Mouse (Mus musculus): ENCODE results near the gene Emd. TPM values are rescaled to one million over a fixed set of nuclear protein-coding genes. Genes with fewer than 3 reads are reported as not detected.

The Emd gene
- polyA plus RNA-seq, 1 experiment from 2014 or later, result 31.6 TPM

GRCm38 (mm10) chrX:74277916-74278315 is 23.4 kb downstream of the Emd start:
- H3K27me3 ChIP-seq, result no peaks in the 10 kb centered on the region
- H3K9me3 ChIP-seq, result no peaks in the 10 kb centered on the region
- 0 out of 2 replicates have a peak, but pooled peaks cover 3% of the 10 kb centered on the region for H3K4me1 ChIP-seq
- H3K36me3 ChIP-seq, result no peaks in the 10 kb centered on the region
- no peak overlapping the region for H3K9ac ChIP-seq
- H3K4me3 ChIP-seq, result no peak overlapping the region
- no peak overlapping the region for H3K4me2 ChIP-seq
- 70% methylated on average over 8 of the region's 8 CpGs for WGBS
- ATAC-seq (ENCODE audit: insufficient number of reproducible peaks, insufficient read depth, low FRiP score, low TSS enrichment, low read depth), result no peak
- no peak overlapping the region for H3K27ac ChIP-seq

- Histone ChIP-seq H3K27me3 (no peaks in the 10 kb centered on the region), H3K36me3 (no peaks in the 10 kb centered on the region), H3K4me1 (peaks cover 11% of the 10 kb centered on the region), H3K4me2 (peak overlapping the region; percentile 70), H3K9me3 (no peaks in the 10 kb centered on the region), H3K9ac (peak overlapping the region; percentile 62), H3K4me3 (peak overlapping the region; percentile 63), H3K27ac (peak overlapping the region; percentile 87)
- no peak; the same call in 1 of the 2 replicates for ATAC-seq (ENCODE audit: insufficient number of reproducible peaks, insufficient read depth, low FRiP score, low TSS enrichment, low read depth)
- WGBS, result 13% methylated on average over 14 of the region's 14 CpGs
These were observed 26.7 kb downstream of the Emd start for GRCm38 (mm10) chrX:74281041-74281731.

- peak within 1 kb of the TSS; percentile 70 for H3K4me2 ChIP-seq
- H3K9me3 ChIP-seq, result no peaks in the 10 kb centered on the region
- no peaks in the 10 kb centered on the region for H3K27me3 ChIP-seq
- H3K36me3 ChIP-seq, result no peaks in the 10 kb centered on the region
- peak within 1 kb of the TSS; percentile 63 for H3K4me3 ChIP-seq
- peaks cover 11% of the 10 kb centered on the region for H3K4me1 ChIP-seq
- peak within 1 kb of the TSS; percentile 87 for H3K27ac ChIP-seq
- WGBS, result 25% methylated on average over 16 of the region's 16 CpGs
- peak within 1 kb of the TSS; percentile 84 for H3K9ac ChIP-seq
- peak; percentile 88 for ATAC-seq (ENCODE audit: insufficient number of reproducible peaks, insufficient read depth, low FRiP score, low TSS enrichment, low read depth)
These were observed 27.4 kb downstream of the Emd start, which contains the start of the genes Taz and Dnase1l1 for GRCm38 (mm10) chrX:74281732-74282394. Gene Taz, plus strand, starts transcription at chrX:74281912. Gene Dnase1l1, minus strand, starts transcription at chrX:74282337.

DNA sequence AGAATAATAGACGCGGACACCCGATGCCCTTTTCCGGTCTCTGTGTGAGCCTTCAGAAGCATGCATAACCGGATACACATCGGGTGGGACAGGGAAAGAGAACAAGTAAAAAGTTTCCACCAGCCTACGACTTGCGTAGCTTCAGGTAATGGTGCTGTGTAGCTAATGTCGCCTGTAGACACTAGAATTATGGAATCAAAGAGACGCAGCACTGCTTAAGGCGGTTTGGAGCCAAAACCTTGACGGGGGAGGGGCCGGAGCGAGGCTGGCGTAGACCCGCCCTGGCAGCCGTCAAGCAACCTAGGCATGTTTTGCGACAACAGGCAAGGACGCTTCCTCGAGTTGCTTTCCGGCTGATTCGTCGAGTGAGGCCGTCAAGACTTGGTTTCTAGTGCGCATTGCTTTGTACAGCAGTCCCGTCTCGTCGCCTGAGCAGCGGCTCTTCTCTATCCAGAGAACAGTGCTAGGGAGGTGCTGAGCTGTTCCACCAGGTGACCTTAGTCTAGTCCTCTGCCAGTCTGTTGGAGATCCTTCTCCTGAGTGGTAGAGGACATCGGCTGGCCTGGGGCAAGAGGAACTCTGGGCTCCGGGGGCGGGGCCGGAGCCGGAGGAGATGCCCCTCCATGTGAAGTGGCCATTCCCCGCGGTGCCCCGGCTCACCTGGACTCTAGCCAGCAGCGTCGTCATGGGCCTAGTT is 28.1 kb downstream of the Emd start:
- ATAC-seq (ENCODE audit: insufficient number of reproducible peaks, insufficient read depth, low FRiP score, low TSS enrichment, low read depth), result peak; percentile 60; the same call in 1 of the 2 replicates

GRCm38 (mm10) chrX:74283092-74283437 is 28.6 kb downstream of the Emd start:
- no peak for ATAC-seq (ENCODE audit: insufficient number of reproducible peaks, insufficient read depth, low FRiP score, low TSS enrichment, low read depth)

More for the DNA sequence above, 28.1 kb downstream of the Emd start:
- Histone ChIP-seq H3K36me3 (no peaks in the 10 kb centered on the region), H3K4me1 (peaks cover 11% of the 10 kb centered on the region), H3K4me2 (peak overlapping the region; percentile 70), H3K9ac (peak overlapping the region; percentile 84), H3K27me3 (no peaks in the 10 kb centered on the region), H3K27ac (peak overlapping the region; percentile 87), H3K4me3 (peak overlapping the region; percentile 63), H3K9me3 (no peaks in the 10 kb centered on the region)
- 23% methylated on average over 39 of the region's 39 CpGs for WGBS

DNA sequence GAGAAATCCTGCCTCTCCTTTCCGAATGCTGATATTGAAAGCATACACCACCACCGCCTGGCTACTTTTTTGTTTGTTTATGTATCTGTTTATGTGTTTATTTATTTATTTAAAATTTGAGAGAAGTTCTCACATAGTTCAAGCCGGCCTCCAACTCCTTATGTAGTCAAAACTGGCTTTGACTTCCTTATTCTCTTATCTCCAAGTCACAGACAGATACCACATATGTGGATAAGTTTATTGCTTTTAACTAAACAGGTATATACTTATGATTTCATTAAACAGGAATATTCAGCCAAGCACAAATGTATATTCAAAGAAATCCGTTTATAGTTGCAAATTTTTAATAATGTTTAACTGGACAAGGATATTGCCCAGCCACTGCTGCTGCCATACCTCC is 38.9 kb downstream of the Emd start:
- Histone ChIP-seq H3K27me3 (no peaks in the 10 kb centered on the region), H3K27ac (no peak overlapping the region)
- 74% methylated on average over 4 of the region's 4 CpGs for WGBS

More at GRCm38 (mm10) chrX:74283092-74283437, 28.6 kb downstream of the Emd start:
- H3K9me3 ChIP-seq, result no peaks in the 10 kb centered on the region
- H3K27me3 ChIP-seq, result no peaks in the 10 kb centered on the region
- H3K4me3 ChIP-seq, result peak overlapping the region; percentile 63
- peak overlapping the region; percentile 84 for H3K9ac ChIP-seq
- peak overlapping the region; percentile 87 for H3K27ac ChIP-seq
- peaks cover 11% of the 10 kb centered on the region for H3K4me1 ChIP-seq
- H3K4me2 ChIP-seq, result peak overlapping the region; percentile 70
- 38% methylated on average over 5 of the region's 5 CpGs for WGBS
- peaks cover 2% of the 10 kb centered on the region for H3K36me3 ChIP-seq

DNA sequence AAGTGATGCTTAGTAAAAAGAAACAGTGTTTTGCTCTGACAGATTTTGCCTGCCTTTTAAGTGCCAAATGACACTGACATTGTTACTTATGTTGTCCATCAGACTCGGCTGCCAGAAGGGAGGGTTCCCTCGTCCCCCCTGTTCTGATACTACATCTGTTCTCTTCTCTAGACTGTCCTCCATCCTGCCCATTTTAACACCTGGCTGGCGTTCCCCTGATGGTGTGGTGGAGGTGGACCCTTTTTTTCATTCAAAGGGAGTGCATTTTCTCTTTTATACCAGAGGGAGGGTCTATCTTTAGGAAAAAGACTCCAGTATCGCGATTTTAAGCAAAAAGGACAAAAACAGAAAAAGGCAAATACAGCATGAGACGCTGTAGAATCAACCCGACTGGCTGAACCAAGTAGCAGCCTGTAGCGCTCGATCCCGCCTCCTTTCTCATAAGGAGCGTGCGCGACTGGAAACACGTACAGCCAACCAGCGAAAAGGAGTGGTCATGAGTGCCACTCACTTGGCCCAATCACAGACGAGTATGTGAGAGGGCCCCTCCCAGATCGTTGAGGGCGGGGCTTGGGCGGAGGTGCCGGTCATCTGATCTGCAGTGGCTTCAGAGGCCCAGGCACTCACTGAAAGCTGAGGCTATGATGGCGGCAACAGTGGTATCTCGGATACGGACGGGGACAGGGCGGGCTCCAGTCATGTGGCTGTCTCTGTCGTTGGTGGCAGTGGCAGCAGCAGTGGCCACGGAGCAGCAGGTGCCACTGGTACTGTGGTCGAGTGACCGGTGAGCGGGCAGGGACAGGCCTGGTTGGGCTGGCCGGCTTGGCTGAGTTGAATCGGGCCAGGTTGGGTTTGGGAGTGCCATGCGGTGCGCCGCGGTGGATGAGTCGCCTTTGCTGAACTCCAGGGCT is 42.3 kb downstream of the Emd start, which contains the start of gene Atp6ap1:
TSS of gene Atp6ap1 (plus strand) at position 560 of the 911 bp plus-strand sequence.
- peak within 1 kb of the TSS; percentile 69 for H3K27ac ChIP-seq
- peak within 1 kb of the TSS; percentile 82 for H3K9ac ChIP-seq
- peak within 1 kb of the TSS; percentile 66 for H3K4me2 ChIP-seq
- H3K36me3 ChIP-seq, result peaks cover 18% of the 10 kb centered on the region
- no peaks in the 10 kb centered on the region for H3K27me3 ChIP-seq
- peak; percentile 95 for ATAC-seq (ENCODE audit: insufficient number of reproducible peaks, insufficient read depth, low FRiP score, low TSS enrichment, low read depth)
- H3K4me1 ChIP-seq, result no peaks in the 10 kb centered on the region
- peak within 1 kb of the TSS; percentile 64 for H3K4me3 ChIP-seq
- H3K9me3 ChIP-seq, result no peaks in the 10 kb centered on the region
- 22% methylated on average over 37 of the region's 37 CpGs for WGBS

More for the DNA sequence above, 38.9 kb downstream of the Emd start:
- no peaks in the 10 kb centered on the region for H3K4me1 ChIP-seq
- H3K4me2 ChIP-seq, result no peak overlapping the region
- no peak for ATAC-seq (ENCODE audit: insufficient number of reproducible peaks, insufficient read depth, low FRiP score, low TSS enrichment, low read depth)
- H3K4me3 ChIP-seq, result no peak overlapping the region
- H3K9ac ChIP-seq, result no peak overlapping the region
- H3K36me3 ChIP-seq, result peaks cover 13% of the 10 kb centered on the region
- H3K9me3 ChIP-seq, result no peaks in the 10 kb centered on the region

GRCm38 (mm10) chrX:74298348-74298747 is 43.9 kb downstream of the Emd start:
- Histone ChIP-seq H3K27me3 (no peaks in the 10 kb centered on the region), H3K9ac (no peak overlapping the region), H3K4me3 (no peak overlapping the region), H3K9me3 (no peaks in the 10 kb centered on the region), H3K27ac (no peak overlapping the region), H3K4me2 (no peak overlapping the region), H3K4me1 (no peaks in the 10 kb centered on the region), H3K36me3 (peaks cover 34% of the 10 kb centered on the region)
- WGBS, result 70% methylated on average over 1 of the region's 1 CpGs
- ATAC-seq (ENCODE audit: insufficient number of reproducible peaks, insufficient read depth, low FRiP score, low TSS enrichment, low read depth), result no peak

DNA sequence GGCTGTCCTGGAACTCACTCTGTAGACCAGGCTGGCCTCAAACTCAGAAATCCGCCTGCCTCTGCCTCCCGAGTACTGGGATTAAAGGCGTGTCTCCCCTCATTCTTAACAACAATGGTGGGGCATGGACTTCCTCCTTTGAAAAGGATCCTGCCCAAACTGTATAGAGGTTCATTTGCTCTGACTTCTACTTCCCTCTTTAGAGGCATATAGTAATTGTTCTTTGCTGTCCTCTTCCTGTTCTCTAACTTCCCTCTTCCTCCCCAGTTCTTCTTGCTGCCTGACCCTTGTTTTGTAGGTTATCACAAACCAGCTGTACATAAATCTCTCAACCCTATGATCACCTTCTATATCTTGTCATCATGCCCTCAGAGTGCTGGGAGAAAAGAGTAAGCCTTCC is 45.2 kb downstream of the Emd start:
- no peak for ATAC-seq (ENCODE audit: insufficient number of reproducible peaks, insufficient read depth, low FRiP score, low TSS enrichment, low read depth)
- H3K9ac ChIP-seq, result no peak overlapping the region
- H3K9me3 ChIP-seq, result no peaks in the 10 kb centered on the region
- no peak overlapping the region for H3K4me3 ChIP-seq
- H3K4me2 ChIP-seq, result no peak overlapping the region
- WGBS, result 83% methylated on average over 3 of the region's 3 CpGs
- H3K27ac ChIP-seq, result no peak overlapping the region
- peaks cover 42% of the 10 kb centered on the region for H3K36me3 ChIP-seq
- no peaks in the 10 kb centered on the region for H3K27me3 ChIP-seq
- no peaks in the 10 kb centered on the region for H3K4me1 ChIP-seq

DNA sequence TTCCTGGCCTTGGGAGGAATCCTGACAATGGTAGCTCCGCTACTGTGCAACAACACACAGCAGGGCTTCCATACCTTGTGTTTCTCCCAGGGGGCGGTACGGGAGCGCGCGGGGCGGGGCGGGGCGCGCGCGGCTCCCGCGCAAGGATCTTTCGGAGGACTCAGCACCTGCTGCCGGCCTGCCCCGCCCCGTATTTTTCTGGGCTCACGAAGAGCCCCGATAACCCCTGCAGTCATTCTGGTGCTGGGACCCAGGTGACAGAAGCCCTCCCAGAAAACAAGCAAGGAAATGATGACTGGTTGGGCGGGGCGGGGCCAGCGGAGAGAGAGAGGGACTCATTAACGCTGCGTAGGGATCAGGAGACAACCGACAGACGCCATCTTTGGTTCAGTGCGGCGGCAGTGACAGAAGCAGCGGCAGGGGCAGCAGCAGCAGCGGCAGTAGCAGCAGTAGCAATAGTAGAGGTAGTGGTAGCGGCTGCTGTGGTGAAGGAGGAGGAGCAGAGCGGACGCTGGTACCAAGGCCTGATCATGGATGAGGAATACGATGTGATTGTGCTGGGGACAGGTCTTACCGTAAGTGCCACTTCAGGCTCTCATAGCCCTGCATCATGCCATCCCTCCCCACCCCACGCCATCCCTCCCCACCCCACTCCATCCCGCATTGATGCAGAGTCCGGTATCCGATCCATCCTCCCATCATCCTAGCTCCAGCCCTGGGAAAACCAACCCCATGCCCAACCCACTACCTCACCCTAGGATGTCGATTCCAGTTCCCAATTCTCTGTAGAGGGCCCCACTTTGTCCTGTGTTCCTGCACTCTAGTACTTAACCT is 50.6 kb downstream of the Emd start, which contains the start of gene Gdi1:
TSS of gene Gdi1 (plus strand) at position 132 of the 834 bp plus-strand sequence.
- peak; percentile 76 for ATAC-seq (ENCODE audit: insufficient number of reproducible peaks, insufficient read depth, low FRiP score, low TSS enrichment, low read depth)
- peaks cover 71% of the 10 kb centered on the region for H3K36me3 ChIP-seq
- 23% methylated on average over 41 of the region's 41 CpGs for WGBS

More for the DNA sequence above, 50.6 kb downstream of the Emd start, which contains the start of gene Gdi1:
- H3K4me2 ChIP-seq, result peak within 1 kb of the TSS; percentile 67
- 0 out of 2 replicates have a peak, but pooled peaks cover 5% of the 10 kb centered on the region for H3K4me1 ChIP-seq
- peak within 1 kb of the TSS; percentile 58 for H3K4me3 ChIP-seq
- no peaks in the 10 kb centered on the region for H3K27me3 ChIP-seq
- peak within 1 kb of the TSS; percentile 81 for H3K9ac ChIP-seq
- H3K27ac ChIP-seq, result peak within 1 kb of the TSS; percentile 90
- no peaks in the 10 kb centered on the region for H3K9me3 ChIP-seq

Data from embryonic facial prominence, embryonic 13.5 days (tissue).